Mouse (Mus musculus) lung, adult 18-20 months (tissue): ENCODE data around the gene Gm20388.

Source experiments
- DNase-seq, 2 experiments: peaks; one replicate each; pipeline ENCODE4 v3.0.0; 2022; ENCODE audit warnings: mixed read lengths in 2 of 2

Gene Gm20388

DNA sequence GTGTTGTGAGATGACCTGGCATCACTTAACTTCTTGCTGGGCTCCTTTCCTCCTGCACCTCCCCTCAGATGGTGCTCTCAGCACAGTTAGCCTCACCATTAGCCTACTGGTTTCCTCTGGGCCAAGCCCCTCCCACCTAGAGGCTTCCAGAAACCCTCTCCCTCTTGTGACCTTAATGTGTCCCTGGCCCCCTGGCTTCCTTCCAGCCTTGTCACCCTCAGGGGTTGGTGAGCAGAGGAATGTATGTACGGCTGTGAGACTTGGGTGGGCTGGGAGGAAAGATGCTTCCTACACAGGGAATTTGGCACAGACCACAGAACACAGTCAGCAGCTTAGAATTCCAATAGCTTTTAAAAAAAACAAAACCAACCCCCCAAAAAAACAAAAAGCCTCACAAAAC is 1970.2 kb downstream of the Gm20388 start:
- no peak for DNase-seq

DNA sequence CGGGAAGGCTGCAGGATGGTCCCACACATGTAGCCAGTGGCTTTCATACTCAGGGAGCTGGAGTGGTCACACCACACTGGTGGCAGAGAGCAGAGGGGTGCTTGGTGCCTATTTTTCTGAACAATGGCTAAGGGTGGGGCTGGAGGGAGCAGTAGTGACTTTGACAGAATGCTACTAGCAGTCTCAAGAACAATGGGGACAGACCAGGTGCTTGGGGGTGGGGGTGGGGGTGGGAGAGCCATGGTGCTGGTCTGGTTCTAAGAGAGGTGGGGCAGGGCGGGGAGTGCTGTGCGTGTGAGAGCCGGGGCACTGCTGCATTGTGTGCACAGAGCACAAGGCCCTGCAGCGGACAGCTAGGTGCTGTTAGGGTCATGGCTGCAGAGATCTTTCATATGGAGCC is 1971.3 kb downstream of the Gm20388 start:
- no peak for DNase-seq

GRCm38 (mm10) chr8:121884181-121884580 is 1973.5 kb downstream of the Gm20388 start:
- no peak for DNase-seq

- no peak for DNase-seq
Measured at GRCm38 (mm10) chr8:121885001-121885400, 1974.4 kb downstream of the Gm20388 start.

GRCm38 (mm10) chr8:121885433-121885832 is 1974.8 kb downstream of the Gm20388 start:
- DNase-seq: no peak

DNA sequence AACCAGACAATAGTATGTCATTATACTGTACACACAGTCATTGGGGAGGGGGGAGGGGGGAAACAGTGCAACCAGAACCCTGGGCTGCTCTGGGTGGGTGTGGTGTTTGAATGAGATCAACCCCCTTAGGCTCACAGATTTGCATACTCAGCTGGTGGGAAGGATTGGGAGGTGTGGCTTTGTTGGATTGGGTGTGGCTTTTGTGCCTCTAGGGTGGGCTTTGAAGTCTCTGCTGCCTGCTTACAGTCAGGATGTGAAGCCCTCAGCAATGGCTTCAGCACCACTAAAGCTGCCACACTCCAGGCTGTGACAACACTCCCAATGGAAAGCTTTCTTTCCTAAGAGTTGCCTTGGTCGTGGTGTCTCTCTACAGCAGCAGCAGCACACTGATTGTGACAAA is 1976.9 kb downstream of the Gm20388 start:
- DNase-seq: no peak

DNA sequence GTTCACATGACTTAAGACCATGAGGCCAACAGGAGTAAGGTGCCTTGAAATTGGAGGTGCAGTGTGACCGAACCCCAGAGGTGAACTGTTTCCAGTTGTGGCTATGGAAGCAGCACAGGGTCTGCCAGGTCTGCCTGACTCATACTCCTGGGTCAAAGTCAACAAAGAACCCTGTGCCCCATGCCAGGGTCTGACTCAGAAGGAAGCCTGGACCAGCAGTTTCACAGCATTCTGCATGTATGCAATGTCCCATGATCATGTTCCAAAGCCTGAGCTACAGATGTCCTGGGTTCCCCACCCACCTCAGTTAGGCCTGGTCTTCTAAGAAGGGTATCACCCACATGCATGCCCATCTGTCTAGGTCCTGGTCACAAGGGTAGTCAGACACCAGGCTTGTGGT is 1978.7 kb downstream of the Gm20388 start:
- DNase-seq: no peak

GRCm38 (mm10) chr8:121889810-121890785 is 1979.5 kb downstream of the Gm20388 start:
- DNase-seq: no peak

DNA sequence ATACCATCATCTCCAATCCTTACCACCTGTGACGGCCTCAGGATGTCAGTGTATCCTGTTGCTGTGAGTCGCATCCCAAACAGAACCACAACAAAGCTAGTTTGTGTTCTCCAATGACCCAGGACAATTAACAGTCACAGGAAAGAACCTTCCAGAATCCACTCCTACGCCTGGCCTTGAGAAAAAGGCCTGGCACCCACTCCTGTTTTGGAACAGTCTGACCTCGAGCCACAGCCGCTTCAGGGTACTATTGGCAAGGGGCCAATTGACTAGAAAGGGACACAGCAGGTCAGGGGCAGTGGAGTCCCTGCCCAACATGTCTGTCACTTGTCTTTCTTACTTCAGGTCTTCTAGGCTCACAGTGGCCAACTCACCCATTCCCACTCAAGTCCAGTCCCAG is 1982.2 kb downstream of the Gm20388 start:
- DNase-seq: no peak

GRCm38 (mm10) chr8:121895910-121896309 is 1985.3 kb downstream of the Gm20388 start:
- DNase-seq: no peak

DNA sequence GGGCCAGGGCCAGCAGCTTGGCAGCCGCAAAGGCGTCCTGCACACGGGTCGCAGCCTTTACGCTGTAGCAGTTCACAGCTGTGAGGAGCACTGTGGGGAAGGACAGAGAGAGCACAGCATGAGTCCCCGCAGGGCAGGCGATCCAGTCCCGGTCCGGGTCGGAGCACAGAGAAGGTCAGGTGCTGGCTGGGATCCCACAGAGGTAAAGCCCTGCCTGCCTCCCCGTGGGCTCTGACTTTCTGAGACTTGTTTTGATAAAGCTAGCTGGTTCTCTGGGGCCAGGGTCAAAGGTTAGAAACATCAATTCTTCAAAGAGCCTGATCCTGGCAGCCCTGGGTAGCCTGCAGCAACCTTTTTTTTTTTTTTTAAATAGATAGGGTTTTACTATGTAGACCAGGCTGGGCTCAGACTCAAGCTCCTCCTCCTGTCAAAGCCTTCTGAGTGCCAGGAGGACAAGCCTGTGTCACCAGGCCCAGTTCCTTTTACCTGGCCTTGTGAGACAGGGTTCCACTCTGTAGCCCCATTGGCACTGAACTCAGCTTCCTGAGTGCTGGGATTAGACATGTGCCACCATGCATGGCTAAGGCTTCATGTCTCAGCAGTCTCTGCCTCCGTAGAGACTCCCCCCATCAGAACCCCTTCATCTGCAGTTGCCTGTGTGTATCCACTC is 1986.0 kb downstream of the Gm20388 start:
- no peak for DNase-seq

- DNase-seq: no peak
Measured at GRCm38 (mm10) chr8:121897205-121897604, 1986.6 kb downstream of the Gm20388 start.

GRCm38 (mm10) chr8:121897871-121898381 is 1987.3 kb downstream of the Gm20388 start:
- DNase-seq: peak in 1 of 2 experiments; percentile 26

DNA sequence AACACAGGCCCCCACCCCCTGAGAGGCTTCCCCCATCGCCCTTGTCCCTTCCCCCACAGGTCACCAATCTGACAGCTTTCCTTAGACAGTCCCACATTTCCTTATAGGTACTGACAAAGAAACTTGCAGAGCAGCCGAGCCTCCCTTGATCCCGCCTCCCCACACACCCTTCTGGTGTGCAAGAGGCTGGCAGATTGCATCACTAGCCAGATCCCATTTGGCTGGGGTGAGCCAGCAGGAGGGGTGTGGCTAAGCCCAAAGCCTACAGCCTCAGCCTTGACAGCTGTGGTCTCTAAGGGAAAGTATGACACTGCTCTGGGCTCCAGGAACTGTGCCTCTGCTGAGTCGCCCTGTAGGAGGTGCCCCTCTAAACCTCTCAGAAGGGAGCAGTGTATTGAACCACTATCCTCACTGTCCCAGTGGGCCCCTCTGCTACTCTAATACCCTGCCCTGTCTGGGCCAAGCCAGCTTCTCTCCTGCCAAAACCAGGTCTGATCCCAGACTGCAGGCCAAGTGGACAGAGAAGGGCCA is 1987.8 kb downstream of the Gm20388 start:
- peak; percentile 88 to 94 for DNase-seq

- no peak for DNase-seq
Measured at GRCm38 (mm10) chr8:121899180-121900044, 1988.8 kb downstream of the Gm20388 start.

DNA sequence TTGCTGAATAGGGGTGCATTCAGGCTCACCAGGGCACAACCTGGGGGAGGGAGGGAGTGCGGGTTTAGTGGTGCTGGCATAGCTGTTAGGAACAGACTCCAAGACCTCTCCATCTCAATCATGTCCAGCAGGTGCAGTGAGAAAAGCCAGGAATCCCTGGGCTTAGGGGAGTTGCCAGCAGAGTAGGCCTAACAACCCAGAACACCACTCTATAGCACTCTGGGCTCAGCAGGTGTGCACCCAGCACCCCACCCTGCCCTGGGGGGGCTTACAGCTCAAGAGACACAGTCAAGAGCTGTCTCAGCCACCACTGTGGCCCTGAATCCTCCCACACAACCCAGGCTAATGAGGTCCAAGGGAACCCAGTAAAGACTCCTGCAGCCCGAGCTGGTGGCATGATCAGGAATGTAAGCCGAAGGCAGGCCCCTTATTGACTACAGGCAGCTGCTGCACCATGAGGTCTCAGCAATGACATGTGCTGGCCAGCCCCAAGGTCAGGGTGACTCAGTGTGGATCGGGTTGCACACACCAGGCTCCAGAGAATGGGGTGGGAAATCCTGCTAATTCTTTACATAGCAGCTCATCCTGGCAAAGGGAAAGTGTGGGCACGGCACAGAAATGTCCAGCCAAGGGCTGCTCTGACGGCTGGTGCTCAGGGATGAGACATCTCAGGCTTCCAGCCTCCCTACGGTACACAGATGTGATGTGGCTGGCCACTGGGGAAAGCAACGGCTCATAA is 1991.0 kb downstream of the Gm20388 start:
- no peak for DNase-seq

GRCm38 (mm10) chr8:121903977-121904376 is 1993.3 kb downstream of the Gm20388 start:
- DNase-seq: no peak

GRCm38 (mm10) chr8:121904999-121905398 is 1994.4 kb downstream of the Gm20388 start:
- peak in 1 of 2 experiments; percentile 50 for DNase-seq

GRCm38 (mm10) chr8:121905420-121905819 is 1994.8 kb downstream of the Gm20388 start:
- DNase-seq: no peak

- no peak for DNase-seq
Measured at GRCm38 (mm10) chr8:121905864-121906263, 1995.2 kb downstream of the Gm20388 start.
